Mouse (Mus musculus) cerebellum, postnatal 10 days (tissue): ENCODE results near the gene Atp1a2.

Experiments
- DNase-seq, 2 experiments: peaks; one replicate each; pipeline ENCODE4 v3.0.0; 2021; ENCODE audit warnings: mixed read lengths in 2 of 2

Gene Atp1a2

DNA sequence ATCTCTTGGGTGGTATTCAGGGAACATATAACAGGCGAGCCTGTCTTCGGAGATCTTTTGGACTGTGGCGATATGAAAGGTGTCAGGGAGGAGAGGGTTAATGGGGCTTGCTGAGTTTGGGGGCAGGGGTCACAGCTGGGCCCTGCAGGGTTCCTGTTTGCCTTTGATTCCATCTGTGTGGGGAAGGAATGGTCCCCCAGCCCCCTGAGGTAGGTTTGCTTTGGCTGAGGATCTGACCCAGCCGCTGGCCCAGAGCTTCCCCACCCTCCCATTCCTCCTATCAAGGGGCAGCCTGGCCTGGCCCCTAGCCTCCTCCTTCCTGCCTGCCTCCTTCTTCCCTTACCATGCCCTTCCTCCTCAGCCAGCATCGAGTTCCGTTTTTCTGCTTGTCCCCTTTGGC, 5.0 kb upstream of the Atp1a2 start:
- DNase-seq: no peak

DNA sequence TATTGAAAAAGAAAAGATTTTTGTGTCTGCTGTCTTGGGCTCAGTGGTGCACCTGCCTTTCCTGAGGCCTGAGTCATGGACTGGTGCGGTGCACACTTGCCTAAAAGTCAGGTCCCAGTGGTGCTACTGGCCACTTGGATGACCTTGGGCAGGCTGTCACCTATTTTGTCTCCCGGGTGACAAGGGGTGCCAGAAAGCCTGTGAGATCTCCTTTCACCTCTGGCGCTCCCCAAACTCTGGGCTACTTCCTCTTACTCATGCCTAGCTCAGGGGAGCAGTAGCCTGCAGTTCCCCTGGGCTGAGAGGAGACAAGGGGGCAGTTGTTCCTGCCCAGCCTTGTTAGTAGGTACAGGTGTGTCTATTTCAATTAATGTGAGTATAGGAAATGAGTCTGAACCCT, 4.4 kb upstream of the Atp1a2 start:
- DNase-seq: no peak

DNA sequence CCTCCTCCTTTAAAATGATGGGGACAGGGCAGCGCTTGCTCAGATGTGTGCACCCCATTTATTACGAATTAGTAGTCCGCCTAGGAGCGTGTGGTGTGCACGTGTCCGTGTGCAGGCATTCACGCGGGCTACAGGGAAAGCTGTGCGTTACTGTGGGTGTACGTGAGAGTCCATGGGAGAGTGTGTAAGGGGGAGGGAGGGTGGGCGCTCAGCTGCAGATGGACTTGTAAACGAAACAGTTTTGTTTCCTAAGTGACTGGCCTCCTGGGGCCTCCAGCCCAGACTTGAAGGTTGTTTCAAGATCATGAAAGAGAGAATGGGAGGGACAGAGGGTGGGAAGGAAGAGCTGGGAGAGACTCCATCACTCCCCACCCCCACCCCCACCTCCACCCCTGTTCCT, 3.3 kb upstream of the Atp1a2 start:
- no peak for DNase-seq

GRCm38 (mm10) chr1:172300247-172300646, 2.4 kb upstream of the Atp1a2 start:
- DNase-seq: peak in 1 of 2 experiments; percentile 53

GRCm38 (mm10) chr1:172299528-172299927, 1.7 kb upstream of the Atp1a2 start:
- peak in 1 of 2 experiments; percentile 48 for DNase-seq

- peak; percentile 62 to 64 for DNase-seq
Measured at GRCm38 (mm10) chr1:172296816-172297510, 901 bp downstream of the Atp1a2 start.

DNA sequence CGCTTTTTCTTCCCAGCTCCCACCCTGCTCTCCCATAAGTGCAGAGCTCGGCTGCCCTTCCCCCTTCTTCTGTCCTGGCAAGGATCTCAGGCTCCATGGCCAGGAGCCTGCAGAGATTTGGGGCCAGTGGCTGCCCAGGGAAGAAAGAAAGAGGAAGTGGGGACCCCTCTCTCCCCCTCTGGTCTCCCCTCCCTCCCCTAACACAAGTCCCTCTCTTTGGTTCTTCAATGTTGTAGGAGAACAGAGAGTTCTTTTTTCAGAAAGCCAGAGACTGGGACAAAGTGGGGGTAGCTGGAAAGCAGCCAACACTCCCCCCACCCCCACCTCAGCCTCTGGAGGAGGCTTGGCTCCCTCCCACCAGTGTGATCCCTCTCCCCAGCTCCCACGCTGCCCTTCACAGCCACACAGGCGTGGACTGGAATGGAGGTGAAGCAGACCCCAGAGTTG, 2.1 kb downstream of the Atp1a2 start:
- DNase-seq: peak; percentile 55 to 76

DNA sequence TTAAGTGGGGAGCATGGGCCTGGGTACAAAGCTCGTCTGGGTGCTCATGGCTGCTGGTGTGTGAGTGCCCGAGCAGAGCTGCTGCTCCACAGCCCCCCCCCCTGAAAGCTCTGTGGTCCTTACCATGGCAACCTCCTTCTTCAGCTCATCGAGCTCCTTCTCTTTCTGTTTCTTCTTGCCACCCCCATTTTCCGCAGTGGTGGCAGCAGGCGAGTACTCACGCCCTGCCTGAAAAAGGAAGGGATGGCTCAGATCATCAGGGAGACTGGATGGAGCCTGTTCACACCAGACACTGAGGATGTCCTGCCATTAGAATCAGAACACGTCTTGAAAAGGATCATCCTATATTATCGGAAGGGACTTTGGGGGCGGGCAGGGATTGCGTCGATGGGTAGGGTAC, 4.4 kb downstream of the Atp1a2 start:
- no peak for DNase-seq

- DNase-seq: no peak
Measured at GRCm38 (mm10) chr1:172292880-172293279, 5.0 kb downstream of the Atp1a2 start.

DNA sequence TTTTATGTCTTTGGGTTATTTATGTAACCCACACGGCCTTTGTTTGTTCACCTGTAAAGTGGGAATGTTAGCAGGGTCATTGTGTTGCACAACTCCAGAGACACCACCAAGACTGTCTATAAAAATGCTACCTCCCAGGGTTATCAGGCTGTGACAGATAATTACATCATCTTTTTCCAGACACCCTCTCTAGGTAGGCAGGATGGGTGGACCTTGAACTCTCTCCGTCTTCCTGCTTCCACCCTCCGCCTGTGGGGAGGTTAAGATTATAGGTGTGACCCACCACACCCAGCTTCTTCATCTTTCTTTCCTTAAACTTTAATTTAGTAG, 8.3 kb downstream of the Atp1a2 start:
- DNase-seq: no peak

DNA sequence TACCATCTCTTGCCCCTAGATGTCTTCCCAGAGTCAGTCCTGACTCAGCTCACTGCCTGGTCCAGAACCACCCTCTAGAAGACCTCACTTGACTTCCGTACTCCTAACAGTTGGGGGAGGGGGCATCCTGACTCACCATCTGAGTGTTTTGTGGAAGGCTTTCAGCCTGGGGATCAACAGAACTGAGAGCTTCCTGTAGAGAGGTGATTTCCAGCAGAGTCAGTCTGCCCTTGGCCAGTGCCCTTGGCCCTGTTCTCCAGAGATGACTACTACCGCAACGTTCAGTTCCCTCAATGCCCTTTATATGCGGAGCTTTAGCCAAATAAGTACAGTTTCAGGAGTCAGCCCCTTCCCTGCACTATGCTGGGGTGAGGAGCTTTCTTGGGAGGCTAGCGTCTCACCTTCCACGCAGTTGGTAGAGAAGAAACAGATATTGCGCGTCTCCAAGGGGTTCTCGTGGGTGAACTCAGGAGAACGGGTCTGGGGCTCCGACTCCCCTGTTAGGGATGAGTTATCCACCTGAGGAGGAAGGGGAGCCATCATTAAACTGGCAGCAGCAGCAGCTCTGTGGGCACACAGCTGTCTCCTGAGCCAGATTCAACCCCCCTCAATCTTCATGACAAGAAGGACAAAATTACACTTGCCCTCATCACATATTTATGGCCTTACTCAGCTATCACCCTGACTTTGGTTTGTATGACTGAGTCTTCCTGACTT, 8.8 kb downstream of the Atp1a2 start:
- no peak for DNase-seq

DNA sequence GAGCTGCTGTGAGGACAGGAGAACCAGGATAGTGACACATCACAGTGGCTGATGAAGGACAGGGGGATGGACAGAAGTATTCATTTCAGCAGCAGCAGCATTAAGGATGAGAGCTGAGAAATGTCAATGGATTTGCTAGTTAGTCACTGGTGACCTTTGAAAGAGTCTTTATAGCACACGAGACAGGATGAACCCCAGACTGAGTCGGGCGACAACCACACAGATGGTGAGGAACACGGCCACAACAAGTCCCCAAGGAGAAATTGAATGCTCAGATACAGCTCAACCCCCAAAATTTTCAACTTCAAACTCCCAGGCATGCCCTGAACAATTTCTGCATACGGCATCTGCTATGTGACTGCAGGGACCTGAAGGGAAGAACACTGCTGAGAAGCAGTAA, 11.1 kb downstream of the Atp1a2 start:
- DNase-seq: no peak

DNA sequence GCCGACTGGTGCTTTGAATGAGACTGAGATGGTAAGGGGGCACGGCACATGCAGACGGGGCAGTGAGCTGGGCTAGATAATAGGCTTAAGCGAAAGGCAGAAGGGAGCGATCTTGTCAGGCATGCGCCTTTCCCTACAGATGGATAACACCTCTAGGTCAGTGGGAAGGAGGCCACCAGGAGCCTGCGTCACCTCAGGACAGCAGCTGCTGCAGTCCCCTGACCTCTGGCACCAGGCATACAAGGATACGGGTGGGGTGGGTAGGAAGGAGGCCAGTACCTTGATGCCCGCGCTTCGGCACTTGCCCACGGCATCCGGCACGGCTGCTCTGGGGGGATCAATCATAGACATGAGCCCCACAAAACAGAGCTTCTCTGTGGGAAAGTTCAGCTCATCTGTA, 13.6 kb downstream of the Atp1a2 start:
- no peak for DNase-seq

DNA sequence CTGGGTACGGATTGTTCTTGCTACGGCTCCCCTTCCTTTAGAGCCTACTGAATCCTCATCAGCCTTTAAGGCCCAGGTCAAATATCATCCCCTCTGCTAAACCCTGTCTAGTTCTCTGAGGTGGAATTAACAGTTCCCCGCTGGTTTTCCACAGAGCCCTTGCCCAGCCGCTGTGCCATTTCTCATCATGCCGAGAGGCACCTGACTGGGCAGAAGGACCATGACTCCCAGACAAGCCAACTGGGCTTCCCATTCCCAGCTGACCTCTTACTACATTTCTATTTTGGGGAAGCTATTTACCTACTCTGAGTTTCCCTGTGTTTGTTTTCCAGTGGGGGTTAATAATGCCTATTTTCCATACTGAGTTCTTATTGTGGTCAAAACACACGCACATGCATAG, 14.8 kb downstream of the Atp1a2 start:
- peak in 1 of 2 experiments; percentile 49 for DNase-seq

- no peak for DNase-seq
Measured at GRCm38 (mm10) chr1:172281522-172282254, 16.2 kb downstream of the Atp1a2 start.

GRCm38 (mm10) chr1:172279768-172280509, 17.9 kb downstream of the Atp1a2 start:
- no peak for DNase-seq

GRCm38 (mm10) chr1:172278328-172278727, 19.5 kb downstream of the Atp1a2 start:
- DNase-seq: no peak

DNA sequence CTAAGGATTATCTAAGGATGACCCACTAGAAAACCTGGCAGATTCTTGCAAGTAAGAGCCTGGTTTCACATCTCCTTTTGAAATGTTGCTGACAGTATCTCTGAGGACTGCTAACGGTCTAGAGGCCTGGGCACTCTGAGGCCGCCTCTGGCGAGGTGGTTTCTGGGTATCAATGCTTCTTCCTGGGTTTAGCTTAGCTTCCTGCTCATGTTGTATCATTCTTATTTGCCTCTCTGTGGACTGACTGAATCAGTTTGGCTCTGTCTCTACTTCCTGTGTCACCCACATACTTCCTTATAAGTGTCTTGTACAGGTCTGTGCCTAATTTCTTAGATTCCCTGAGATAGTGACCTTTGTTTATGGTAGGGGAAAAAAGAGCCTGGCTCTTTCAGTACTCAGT, 20.7 kb downstream of the Atp1a2 start:
- DNase-seq: no peak

DNA sequence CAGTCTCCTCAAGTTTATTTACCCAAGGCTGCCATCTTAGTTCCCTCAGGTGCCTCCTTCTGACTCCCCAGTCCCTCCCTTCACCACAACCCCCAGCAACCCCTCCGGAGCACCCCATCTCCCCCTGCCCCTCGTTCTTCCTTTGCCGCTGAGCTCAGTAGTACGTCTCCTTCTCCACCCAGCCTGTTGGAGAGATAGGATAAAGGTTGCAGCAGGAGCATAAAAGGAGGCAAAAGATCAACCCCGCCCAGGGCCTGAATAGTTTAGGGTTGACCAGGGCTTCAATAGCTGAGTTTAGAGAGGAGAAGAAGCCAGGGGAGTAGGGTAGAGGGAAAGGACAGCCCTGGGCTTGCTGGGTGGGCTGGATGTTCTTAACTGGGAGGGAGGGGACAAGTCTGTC, 23.3 kb downstream of the Atp1a2 start:
- DNase-seq: no peak

DNA sequence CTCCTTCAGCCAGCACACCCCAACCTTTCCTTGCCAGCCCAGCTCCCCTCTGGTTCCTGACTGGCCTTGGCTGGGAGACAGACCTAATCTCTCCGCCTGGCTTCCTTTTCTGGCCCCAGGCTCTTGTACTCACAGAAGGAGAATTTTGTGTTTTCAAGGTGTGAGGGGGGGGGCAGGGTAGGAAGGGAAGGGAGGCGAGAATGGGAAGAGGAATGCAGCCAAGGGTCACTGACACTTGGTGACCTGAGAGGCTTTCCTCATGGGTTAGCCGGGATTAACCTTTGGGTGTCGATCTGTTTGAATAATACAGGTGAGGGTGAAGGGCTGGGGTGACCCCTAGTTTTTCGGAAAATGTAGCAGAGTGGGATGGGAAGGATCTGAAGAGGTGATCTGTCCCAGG, 23.7 kb downstream of the Atp1a2 start:
- peak; percentile 46 to 47 for DNase-seq

- DNase-seq: no peak
Measured at GRCm38 (mm10) chr1:172273386-172273785, 24.5 kb downstream of the Atp1a2 start.

DNA sequence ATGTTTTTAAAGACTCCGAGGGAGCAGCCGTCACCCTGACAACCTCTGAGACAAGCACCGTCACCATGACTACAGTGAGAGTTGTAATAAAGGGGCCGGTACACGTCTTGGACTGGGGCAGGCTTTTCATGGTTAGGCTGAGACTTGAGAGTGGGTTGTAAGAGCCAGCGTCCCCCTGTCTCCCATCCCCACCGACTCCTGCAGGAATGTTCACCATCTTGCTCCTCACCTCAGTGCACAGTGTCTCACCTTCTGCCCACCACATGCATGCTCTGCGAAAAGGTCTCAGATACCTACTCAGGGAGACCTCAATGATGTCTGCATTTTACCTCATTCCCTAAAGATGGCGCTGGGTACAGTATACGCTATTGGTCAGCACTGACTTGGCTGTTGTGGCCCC, 26.1 kb downstream of the Atp1a2 start:
- no peak for DNase-seq

GRCm38 (mm10) chr1:172271208-172271607, 26.7 kb downstream of the Atp1a2 start:
- DNase-seq: no peak
